Mouse (Mus musculus): ENCODE measurements around the gene Slc25a5.
"Not testable (repeated sequence)": the region's sequence is repeated elsewhere in the genome, so short reads cannot be mapped to it uniquely, and the experiment has no call there.

The Slc25a5 gene

GRCm38 (mm10) chrX:36795424-36796162 is at the start of gene Slc25a5:
TSS of gene Slc25a5 (plus strand) at chrX:36795651.
- DNase-seq (ENCODE audit: low spot score): peak; percentile 40

GRCm38 (mm10) chrX:36746789-36747188 is 48.7 kb upstream of the Slc25a5 start:
- DNase-seq (ENCODE audit: low spot score): no peak

- no peak for DNase-seq (ENCODE audit: low spot score)
Observed at GRCm38 (mm10) chrX:36748573-36748972, 46.9 kb upstream of the Slc25a5 start.

GRCm38 (mm10) chrX:36749281-36749785 is 46.1 kb upstream of the Slc25a5 start:
- no peak for DNase-seq (ENCODE audit: low spot score)

GRCm38 (mm10) chrX:36750591-36750990 is 44.9 kb upstream of the Slc25a5 start:
- no peak for DNase-seq (ENCODE audit: low spot score)

GRCm38 (mm10) chrX:36752586-36752985 is 42.9 kb upstream of the Slc25a5 start:
- DNase-seq (ENCODE audit: low spot score): no peak

- no peak for DNase-seq (ENCODE audit: low spot score)
Observed at GRCm38 (mm10) chrX:36757796-36758472, 37.5 kb upstream of the Slc25a5 start.

GRCm38 (mm10) chrX:36758566-36758965 is 36.9 kb upstream of the Slc25a5 start:
- DNase-seq (ENCODE audit: low spot score): no peak

GRCm38 (mm10) chrX:36760946-36761635 is 34.4 kb upstream of the Slc25a5 start:
- no peak for DNase-seq (ENCODE audit: low spot score)

GRCm38 (mm10) chrX:36762289-36762688 is 33.2 kb upstream of the Slc25a5 start:
- no peak for DNase-seq (ENCODE audit: low spot score)

- DNase-seq (ENCODE audit: low spot score): no peak
Observed at GRCm38 (mm10) chrX:36762894-36763293, 32.6 kb upstream of the Slc25a5 start.

GRCm38 (mm10) chrX:36763298-36763933 is 32.0 kb upstream of the Slc25a5 start:
- DNase-seq (ENCODE audit: low spot score): no peak

GRCm38 (mm10) chrX:36763934-36764317 is 31.5 kb upstream of the Slc25a5 start:
- DNase-seq (ENCODE audit: low spot score): no peak

- no peak for DNase-seq (ENCODE audit: low spot score)
Observed at GRCm38 (mm10) chrX:36767386-36767785, 28.1 kb upstream of the Slc25a5 start.

- DNase-seq (ENCODE audit: low spot score): no peak
Observed at GRCm38 (mm10) chrX:36772591-36772990, 22.9 kb upstream of the Slc25a5 start.

GRCm38 (mm10) chrX:36775520-36775919 is 19.9 kb upstream of the Slc25a5 start:
- DNase-seq (ENCODE audit: low spot score): no peak

- DNase-seq (ENCODE audit: low spot score): no peak
Observed at GRCm38 (mm10) chrX:36777694-36778093, 17.8 kb upstream of the Slc25a5 start.

- no peak for DNase-seq (ENCODE audit: low spot score)
Observed at GRCm38 (mm10) chrX:36789360-36789759, 6.1 kb upstream of the Slc25a5 start.

GRCm38 (mm10) chrX:36794571-36794970 is 880 bp upstream of the Slc25a5 start:
- DNase-seq (ENCODE audit: low spot score): no peak

GRCm38 (mm10) chrX:36796163-36796581 is 721 bp downstream of the Slc25a5 start:
- peak; percentile 16 for DNase-seq (ENCODE audit: low spot score)

GRCm38 (mm10) chrX:36796734-36797133 is 1.3 kb downstream of the Slc25a5 start:
- not testable (repeated sequence) for DNase-seq (ENCODE audit: low spot score)
